Mouse (Mus musculus) thymus, postnatal 36 days (tissue): ENCODE results near the gene Sbno1.
"Not testable (repeated sequence)": the region's sequence is repeated elsewhere in the genome, so short reads cannot be mapped to it uniquely, and the experiment has no call there.

Experiments used
- DNase-seq, 2 experiments: peaks; one replicate each; pipeline ENCODE4 v3.0.0; 2022; ENCODE audit warnings: mixed read lengths in 2 of 2

Gene Sbno1

DNA sequence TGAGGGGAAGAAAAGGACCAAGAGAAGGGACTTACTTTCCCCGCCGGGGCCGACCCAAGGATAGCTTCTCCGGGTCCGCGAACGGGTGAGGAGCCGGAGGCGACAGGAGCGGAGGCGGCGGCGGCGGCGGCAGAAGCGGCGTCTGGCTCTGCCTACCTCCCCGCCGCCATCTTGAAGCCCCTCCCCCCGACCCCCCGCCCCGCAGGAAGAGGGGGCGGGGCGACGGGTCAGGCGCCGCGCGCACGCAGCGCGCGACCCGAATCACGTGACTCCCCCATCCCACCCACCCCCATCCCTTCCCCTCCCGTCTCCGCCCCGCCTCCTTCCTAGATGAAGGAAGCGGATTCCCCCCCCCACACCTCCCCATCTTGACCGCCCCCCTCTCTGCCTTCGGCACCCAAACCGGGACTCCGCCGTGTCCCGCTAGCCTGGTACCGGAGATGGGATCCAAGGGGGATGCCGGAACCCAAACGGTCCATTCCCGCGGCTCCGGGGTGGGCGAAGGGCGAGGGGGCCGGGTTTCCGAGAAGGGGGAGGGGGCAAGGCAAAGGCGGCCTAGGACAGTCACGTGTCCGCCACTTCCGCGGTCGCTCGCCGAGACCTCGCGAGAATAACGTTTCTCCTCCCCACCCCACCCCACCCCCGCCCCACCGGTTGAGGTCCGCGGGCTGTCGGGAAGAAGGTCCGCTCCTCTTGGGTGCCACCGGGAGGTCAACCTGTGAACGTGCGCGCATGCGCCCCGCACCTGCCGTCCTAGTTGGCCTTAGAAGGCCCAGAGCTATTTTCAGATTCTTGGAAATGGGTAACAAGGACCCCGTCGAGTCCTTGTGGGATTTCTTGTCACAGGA lies at the start of gene Sbno1:
Gene Sbno1, minus strand, starts transcription at position 590 of the 848 bp plus-strand sequence.
- peak; percentile 92 to 93 for DNase-seq

DNA sequence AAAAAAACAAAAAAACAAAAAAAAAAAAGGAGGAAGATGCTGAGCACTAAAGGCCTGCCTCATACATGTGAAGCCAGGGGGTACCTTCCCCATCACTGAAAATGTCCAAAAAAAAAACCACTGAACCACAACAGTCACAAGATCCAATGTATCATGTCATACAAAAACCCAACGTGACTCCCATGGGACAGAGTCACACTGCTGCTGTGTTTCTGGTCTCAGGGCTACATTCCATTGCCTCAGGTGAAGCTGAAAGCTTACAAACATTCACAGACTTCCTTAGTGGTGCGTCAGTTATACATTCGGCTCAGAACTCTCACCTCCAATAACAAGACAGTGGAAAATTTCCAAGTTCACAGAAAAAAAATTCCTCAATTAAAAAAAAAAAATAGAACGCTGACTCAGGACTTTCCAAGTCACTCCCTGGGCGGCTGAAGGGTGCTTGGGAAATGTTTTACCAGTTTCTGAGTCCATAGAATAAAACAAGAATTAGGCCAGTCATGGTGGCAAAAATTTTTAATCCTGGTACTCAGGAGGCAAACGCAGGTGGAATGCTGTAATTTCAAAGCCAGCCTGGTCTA lies 44.9 kb upstream of the Sbno1 start:
- no peak for DNase-seq

DNA sequence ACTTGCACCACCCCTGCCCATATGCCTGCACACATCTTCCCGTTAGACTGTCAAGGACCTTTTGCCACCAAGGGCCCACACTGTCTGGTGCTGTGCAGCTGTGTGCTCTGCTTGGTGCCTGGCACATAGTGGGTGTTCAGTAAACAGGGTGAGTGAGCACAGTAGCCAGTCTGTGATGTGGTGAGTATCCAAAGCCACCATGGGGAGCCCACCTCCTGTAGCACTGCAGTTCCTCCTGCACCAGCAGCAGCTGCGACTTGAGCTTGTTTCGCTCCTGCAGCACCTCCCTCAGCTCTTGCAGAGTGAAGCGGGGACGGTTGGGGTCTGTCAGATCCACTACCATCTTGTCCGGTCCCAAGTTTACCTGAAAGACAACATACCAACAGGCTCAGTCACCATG lies 43.7 kb upstream of the Sbno1 start:
- DNase-seq, result peak; percentile 55 to 76

DNA sequence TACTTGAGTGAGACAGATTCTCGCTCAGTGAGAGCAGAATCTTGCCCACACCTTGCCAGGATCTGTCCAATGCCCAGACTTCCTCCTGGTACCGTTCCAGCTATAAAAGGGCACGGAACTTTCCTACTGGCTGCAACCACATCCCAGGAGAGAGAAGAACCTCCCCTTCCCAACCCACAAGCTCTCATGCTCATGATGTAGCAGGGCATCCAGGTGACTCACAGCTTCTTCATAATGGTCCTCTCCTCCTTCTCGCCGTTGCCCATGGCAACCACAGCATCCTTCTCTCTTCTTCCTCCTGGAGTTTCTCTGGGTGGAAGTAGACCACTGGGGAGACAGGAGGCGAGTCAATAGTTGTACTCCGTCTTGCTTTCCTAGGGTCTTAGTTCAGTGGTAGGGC lies 42.6 kb upstream of the Sbno1 start:
- no peak for DNase-seq

DNA sequence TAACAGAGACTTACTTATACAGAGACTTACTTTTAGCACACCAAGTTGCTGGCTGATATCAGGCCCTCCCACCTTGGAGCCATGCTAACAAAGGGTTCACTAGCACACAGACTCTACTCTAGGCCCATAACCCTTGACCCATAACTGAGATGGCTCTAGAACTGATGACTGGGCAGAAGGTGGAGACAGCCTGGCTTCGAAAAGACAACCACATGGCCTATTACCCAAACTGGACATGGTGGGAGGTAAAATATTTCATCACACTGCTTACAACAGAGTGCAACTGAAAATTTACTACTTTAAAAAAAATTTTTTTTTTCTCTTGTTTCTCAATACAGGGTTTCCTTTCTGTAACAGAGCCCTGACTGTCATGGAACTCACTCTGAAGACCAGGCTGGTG lies 42.0 kb upstream of the Sbno1 start:
- DNase-seq, result no peak

DNA sequence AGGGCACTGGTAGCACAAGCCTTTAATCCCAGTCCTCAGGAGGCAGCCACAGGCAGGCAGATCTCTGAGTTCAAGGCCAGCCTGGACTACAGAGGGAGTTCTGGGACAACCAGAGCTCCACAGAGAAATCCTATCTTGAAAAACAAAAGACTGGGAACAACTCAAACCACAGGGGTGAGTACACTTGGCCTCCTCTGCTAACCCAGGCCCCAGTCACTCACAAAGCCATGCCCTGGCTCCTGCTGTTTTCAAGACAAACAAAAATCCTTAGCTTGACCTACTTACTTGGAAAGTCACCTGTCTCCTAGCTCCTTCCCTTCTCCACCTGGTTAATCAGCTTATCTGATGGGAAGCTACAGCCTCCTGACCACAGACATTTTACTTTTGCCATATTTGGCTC lies 39.1 kb upstream of the Sbno1 start:
- DNase-seq, result no peak

DNA sequence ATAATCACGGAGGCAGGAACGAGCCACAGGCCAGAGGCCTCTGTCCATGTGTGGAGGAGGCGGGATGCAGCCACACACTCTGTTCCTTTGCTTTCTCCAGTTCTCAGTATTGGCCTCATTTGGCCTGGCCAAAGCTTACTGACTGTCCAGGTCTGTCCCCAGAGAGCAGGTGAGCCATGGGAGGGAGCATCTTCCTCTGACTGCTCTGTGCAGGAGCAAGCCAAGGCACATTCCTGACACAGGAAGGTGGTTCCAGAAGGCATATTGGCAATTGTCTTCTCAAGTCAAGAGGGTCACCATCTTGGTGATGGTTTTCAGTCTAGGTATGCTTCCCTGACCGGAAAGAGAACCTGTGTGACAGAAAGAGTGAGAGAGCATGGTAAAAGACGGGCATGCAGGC lies 37.7 kb upstream of the Sbno1 start:
- no peak for DNase-seq

DNA sequence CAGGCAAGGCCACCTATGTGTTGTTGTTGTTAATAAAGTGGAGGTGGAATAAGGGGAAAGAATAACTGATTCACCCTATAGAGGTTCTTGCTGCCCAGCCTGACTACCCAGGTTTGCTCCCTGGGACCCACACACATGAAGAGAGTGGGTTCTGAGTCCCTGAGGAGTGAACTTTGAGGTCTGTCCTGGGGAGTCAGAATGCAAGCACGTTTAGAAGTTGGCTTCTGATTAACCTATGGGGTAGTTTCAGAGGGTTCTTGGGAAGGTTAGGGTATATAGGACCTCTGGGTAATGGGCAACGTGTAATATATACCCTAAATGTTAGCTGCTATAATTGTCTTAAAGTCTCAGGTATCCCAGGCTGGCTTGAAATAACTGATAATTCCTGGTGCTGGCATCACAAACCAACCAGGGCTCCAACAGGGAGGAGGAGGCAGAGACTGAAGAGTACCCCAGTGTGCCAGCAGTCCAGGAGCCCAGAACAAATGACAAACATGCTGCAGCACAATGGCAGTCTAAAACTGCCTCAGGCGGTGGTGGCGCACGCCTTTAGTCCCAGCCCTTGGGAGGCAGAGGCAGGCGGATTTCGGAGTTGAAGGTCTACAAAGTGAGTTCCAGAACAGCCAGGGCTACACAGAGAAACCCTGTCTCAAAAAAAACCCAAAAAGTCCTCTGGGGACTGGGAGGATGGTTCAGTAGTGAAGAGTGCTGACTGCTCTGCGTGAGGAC lies 36.7 kb upstream of the Sbno1 start:
- DNase-seq, result no peak

DNA sequence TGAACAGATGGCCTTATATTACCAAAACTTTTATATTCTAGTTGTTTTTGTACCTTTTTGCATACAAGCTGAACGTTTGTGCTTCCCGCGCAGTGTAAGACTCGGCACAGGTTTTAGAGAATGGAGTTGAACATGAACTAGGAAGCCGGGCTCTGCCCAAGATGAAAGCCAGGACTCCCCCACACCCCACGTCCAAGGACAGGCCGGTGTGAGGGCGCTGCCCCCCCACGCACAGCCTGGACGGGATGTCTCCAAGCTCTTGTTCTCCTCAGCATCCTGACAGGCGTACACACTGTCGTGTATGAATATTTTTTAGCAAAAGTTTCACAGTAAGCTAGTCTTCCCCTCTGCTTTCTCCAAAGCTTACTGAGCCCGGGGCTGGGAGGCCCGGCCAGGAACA lies 35.1 kb upstream of the Sbno1 start:
- not testable (repeated sequence) for DNase-seq

DNA sequence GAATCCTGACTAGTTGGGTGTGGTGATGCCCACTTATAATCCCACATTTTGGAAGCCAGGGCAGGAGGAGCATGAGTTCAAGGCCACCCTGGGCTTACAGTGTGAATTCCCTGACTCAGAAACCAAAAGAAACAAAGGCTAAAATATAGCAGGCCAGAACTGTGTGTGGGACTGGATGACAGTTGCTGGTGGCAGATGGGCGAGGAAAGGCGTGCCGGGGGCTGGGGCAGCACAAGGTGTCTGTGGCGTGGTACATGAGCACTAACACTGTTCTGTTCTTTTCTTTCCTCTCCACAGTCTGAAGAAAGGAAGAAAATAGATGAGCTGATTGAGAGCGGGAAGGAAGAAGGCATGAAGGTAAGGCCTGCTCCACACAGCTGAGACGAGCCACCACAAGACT lies 31.0 kb upstream of the Sbno1 start:
- DNase-seq, result no peak

DNA sequence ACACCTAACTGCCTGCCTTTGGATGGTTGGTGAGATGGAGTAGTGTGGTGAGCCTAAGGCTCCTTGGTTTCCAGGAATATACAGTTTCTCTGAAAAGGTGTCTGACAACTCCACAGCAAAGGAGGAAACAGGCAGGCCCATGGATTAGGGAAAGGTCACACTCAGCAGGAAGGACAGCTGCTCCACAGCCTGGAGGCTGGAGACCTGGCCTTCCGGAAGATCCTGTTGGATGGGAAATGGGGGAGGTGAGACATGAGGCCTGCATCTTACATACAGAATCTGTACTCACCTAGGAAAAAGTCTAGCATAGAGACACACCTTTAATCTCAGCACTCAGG lies 28.2 kb upstream of the Sbno1 start:
- no peak for DNase-seq

DNA sequence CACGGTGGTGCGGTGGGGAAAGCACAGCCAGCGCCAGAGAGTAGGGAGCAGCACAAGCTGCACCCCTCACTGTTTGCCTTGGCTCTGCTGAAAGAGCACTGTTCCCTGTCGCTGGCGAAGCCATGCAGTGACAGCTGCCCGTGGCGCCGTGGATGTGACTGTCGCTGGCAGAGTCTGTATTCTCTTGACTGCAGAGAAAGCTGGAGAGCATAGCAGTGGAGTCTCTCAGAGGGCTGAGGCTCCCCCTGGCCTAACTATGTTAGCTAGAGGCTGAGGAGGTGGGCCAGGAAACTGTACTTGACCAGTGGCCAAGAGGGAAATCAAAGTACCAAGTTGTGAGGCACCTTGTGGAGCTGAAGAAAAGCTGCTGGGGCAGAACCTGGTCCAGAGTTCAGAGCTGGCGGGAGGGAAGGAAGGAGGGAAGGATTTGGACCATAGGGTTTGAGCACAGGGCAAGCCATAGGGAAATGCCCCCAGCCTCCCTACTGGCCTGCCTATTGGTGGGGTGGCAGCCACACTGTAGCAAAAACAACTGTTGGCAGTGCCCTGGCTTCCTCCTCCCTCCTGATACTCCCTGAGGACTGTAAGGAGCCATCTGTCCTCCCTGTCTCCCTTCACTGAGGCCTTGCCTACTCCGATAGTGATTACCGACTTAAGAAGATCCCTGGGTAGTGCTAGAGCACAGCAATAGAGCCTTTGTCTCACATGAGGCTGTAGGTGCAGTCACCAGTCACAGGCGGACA lies 27.7 kb upstream of the Sbno1 start:
- no peak for DNase-seq

DNA sequence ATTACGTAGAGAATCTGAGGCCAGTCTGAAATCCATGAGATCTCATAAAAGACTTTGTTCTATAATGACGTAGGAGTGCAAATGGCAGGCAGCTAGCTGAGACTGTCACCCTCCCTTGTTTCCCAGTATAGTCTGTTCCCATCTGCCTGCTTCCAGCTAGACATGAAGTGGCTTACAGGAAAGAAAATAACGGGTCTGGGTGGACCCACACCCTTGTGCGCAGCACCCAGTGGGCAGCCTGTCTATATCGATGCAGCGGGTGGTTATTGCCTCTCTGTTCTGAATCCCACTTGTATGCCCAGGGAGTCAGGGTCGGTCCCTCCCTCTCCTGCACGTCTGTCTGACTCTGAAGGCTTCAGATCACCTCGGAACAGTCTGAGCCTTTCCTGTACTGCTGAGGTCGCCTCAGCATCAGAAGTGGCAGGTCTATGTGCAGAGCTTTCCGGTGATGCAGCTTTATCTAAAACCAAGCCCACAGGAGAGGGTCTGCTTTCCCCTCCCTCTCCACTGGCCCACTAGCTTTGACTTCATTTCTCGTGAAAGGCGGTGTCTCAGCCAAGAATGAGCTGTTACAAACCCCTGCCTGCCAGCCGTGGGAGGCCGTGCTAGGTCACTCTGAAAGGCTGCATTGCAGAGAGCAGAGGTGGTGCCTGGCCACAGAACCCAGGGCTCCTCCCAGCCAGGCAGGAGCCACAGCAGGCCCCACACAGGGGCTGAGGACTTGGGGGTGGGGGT lies 26.9 kb upstream of the Sbno1 start:
- DNase-seq, result no peak

DNA sequence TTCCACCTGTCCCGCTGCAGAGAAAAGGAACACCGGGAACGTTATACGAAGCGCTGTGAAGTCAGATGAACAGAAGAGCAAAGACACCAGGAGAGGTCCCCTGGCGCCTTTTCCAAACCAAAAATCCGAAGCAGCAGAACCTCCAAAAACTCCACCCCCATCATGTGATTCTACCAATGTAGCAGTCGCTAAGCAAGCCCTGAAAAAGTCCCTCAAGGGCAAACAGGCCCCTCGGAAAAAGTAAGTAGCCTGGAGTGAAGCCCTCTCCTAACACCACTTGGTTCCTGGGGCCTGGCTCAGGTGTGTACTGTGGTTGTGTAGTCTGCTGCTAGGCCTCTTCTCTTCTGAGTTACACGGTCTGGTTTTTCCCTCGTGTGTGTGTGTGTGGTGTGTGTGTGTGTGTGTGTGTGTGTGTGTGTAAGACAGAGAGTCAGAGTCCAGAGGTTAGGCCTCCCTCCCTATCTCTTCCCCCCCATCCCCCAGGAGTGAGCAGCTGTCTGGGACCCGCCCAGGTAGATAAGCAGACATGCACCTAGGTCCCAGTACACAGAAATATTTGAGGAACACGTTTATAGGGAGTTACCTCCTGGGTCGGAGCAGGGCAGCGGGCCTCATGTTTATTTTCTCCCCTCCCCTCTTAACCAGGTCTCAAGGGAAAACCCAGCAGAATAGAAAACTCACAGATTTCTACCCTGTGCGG lies 25.0 kb upstream of the Sbno1 start:
- no peak for DNase-seq

DNA sequence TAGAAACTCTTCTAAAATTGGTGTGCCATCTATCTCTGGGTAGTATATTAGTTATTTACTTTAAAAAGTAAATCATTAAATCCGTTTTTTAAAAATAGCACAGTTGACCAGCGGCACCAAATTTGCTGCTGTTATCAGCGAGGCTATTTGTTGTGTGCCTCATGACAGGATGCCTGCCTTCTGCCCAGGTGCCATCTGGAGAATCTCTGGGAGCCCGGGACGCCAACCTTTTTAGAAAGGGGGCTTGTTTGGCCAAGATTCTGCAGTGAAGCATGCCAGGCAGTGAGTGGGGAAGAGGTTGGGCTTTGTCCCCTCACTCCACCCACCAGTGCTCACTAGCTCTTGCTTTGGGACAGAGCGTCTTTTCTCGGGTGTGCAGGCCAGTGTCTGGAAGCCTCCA lies 24.2 kb upstream of the Sbno1 start:
- DNase-seq, result no peak

DNA sequence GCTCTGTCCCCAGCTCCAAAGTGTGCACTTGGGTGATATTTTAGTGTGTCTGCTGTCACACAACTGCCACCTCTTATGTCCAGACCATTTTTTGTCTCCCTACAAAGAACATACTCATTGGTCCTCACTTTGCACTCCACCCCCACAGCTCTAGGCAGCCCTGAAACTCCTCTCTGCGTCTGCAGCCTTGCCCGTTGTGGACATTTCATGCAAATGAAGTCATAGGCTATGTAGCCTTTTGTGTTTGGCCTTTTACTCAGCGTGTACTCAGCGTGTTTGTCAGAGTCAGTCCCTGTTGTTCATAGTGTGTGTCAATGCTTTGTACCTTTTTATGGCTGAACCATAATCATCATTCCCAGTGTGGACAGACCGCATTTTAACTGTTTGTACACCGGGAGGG lies 23.7 kb upstream of the Sbno1 start:
- no peak for DNase-seq

DNA sequence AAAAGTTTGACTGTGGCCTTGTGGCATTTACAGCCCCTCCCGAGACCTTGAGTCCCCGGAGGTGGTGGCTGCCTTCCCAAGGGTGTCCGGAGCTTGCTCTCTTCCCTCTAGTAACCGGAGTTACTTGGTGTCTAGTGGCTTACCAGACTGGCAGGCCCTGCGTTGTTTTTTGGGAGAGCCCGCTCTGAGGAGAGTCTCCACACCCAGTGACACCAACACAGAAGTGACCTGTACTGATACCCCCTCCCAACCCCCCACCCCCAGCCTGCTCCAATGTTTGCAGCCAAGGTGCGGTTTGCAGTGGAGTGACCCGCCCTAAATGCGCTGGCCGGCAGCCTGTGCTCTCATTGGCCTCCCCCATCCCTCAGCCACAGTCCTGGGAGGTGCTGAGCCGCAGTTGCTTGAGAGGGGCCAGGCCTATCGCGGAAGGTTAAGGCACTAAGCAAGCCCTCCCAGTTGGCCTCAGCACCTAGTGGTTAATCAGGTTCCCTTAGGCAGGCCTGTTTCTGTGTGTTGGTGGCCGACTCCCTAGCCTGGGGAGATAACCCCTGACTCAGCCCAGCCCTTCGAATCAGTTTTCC lies 20.6 kb upstream of the Sbno1 start:
- peak in 1 of 2 experiments; percentile 42 for DNase-seq

DNA sequence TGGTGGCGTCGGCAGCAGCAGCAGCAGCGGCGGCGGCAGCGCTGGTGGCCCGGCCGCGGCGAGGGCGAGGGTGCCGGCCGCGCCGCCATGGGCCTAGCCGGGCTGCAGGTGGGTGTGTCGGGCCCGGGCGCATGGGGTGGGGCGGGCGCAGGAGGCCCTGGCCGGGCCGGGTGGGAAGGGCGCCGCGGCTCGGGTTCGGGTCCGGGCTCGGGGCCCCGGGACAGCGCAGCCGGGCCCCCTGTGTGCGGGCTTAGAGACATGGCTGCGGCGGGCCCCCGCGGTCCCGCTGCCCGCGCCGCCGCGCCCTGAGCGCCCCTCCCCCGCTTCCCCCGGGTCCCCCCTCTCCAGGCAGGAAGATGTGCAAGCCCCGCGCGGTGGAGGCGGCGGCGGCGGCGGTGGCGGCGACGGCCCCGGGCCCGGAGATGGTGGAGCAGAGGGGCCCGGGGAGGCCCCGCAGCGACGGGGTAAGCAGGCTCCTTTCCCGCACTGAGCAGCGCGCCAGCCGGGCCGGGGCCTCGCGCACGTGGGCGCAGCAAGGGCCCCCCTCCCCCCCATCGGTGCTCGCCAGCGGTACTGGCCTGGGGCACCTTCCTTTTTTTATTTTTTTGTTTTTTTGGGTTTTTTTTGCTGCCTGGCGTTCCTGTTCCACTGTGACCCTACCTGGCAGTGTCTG lies 20.0 kb upstream of the Sbno1 start:
- peak; percentile 67 to 74 for DNase-seq

DNA sequence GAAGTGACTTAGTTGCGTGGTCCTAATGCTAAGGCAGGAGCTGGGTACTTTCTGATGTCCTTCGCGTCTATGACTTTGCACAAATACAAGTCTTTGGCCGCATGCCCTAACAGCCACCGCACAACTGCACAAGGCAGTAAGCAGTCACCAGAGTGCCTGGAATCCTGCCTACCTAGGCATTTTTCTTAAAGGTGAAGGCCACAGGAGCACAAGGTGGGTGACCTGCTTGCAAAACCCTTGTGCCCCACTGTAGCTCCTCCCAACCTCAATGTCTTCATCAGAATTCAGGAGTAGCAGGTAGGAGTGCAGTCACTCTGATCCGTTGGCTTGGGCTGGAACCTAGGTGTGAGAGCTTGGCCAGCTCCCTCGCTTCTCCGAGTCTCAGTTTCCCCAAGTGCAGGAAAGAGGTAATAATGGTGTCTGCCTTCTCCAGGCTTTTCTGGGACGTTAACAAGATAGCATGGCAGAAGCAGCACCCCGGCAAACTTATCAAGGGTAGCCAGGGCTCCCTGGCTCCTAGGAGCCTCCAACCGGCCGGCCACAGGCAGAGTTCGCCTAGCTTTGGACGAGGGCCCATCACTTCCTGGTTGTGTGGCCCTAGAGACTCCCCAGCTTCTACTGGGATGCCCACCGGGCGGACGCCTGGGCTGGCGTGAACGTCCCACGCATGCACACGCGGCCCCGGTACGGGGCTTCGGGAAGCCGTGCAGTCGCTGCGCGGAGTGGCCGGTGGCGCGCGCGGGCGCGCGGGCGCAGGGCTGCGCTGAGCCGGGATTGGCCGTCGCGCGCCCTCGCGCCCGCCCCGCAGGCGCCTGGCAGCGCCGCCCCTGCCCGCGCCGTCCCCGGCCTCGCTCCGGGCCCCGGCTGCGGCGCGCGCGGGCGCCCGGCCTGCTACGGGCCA lies 19.1 kb upstream of the Sbno1 start:
- peak; percentile 72 to 83 for DNase-seq

DNA sequence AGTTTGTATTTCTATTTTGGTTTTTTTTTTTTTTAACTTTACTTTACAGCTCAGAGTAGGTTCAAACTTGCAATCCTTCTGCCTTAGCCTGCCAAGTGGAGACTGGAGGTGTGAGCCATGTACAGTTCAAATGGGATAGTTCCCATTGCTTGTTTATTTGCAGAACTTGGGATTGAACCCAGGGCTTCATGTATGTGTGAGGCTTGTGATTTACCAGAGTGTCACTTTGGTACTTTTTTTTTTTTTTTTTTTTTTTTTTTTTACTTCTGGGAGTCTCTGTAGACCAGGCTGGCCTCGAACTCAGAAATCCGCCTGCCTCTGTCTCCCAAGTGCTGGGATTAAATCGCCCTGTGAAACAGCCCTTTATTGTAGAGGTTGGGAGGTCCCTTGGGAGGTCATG lies 18.4 kb upstream of the Sbno1 start:
- no peak for DNase-seq
